Mouse (Mus musculus): Measurements from ENCODE around the gene Olfr1205.

Gene Olfr1205

DNA sequence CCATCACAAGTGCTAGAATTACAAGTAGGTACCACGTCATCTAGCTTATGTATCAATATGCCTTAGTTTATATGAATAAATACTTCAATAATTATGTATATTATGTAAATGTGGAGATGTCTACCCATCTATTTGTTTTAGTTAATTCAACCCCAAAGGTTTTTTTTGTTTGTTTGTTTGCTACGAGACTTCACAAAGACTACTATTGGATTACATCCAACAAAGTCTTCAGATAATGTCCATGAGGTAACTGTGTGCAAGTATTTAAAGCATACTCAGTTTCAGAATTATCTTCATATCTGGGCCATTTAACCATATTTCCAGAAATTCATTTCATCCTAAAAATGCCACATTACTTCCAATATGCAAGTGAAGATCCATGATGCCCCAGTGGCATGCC, at the start of gene Olfr1205:
Gene Olfr1205, plus strand, starts transcription at position 301 of the 400 bp plus-strand sequence.
- no peak for DNase-seq

DNA sequence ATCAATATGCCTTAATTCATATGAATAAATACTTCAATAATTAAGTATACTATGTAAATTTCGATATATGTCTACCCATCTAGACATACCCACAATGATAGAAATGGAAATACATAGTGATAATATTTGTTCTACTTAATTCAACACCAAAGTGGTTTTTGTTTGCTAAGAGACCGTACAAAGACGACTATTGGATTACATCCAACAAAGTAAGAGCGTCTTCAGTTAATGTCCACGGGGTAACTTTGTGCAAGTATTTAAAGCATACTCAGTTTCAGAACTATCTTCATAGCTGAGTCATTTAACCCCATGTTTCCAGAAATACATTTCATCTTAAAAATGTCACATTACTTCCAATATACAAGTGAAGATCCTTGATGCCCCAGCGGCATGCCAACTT, 36.8 kb upstream of the Olfr1205 start, which contains the start of gene Olfr1201:
Gene Olfr1201, plus strand, starts transcription at position 301 of the 400 bp plus-strand sequence.
- no peak for DNase-seq

DNA sequence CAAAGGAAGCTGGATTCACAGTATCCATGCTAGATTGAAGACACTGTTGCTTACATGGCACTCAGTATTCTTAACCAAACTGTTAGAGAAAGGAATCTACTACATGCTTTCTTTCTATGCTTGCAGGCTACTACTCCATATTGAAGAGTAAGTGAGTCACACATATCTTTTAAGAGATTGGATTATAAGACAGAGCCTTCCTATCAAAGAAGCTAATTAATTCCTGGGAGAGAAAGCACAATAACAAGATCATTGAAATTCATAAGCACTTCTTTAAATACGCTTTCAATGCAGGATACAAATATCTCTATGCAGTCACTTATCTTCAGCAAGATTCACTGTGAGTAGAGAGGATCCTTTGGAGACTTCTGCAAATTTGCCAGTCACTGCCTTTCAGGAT, 15.3 kb upstream of the Olfr1205 start, which contains the start of gene Olfr1202:
Gene Olfr1202, plus strand, starts transcription at position 301 of the 400 bp plus-strand sequence.
- DNase-seq, result no peak

DNA sequence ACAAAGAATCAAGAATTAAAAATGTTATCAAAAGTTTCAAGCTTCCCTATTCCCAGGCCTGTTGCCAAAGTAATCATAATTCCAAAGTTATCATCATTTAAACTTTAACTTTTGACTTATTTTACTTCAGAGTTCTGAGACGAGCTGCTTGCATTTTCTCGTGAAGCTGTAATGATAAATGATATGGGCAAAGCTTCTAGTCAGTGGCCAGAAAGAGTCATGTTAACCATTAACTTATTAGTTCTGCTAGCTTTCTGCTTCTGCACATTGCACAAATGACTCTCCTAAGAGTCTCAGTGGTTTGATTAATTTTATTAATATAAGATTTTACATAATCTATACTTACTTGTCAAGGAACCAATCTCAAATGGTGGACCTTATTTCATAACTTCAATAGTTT, 8.9 kb downstream of the Olfr1205 start:
- no peak for DNase-seq

DNA sequence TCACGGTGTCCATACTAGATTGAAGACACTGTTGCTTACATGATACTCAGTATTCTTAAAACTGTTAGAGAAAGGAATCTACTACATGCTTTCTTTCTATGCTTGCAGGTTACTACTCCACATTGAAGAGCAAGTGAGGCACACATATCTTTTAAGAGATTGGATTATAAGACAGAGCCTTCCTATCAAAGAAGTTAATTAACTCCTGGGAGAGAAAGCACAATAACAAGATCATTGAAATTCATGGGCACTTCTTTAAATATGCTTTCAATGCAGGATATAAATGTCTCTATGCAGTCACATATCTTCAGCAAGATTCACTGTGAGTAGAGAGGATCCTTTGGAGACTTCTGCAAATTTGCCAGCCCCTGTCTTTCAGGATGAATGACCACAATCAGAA, 19.5 kb downstream of the Olfr1205 start, which contains the start of gene Olfr1204:
Gene Olfr1204, plus strand, starts transcription at position 301 of the 400 bp plus-strand sequence.
- no peak for DNase-seq

DNA sequence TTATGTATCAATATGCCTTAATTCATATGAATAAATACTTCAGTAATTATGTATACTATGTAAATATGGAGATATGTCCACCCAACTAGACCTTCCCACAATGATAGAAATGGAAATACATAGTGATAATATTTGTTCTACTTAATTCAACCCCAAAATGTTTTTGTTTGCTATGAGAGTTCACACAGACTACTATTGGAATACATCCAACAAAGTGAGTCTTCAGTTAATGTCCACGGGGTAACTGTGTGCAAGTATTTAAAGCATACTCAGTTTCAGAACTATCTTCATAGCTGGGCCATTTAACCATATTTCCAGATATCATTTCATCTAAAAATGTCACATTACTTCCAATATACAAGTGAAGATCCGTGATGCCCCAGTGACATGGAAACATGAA, 33.4 kb downstream of the Olfr1205 start, which contains the start of gene Olfr1206:
Gene Olfr1206, plus strand, starts transcription at position 301 of the 400 bp plus-strand sequence.
- no peak for DNase-seq
